ENCODE assay signal across 13 mouse cellular contexts in the genomic region with DNA sequence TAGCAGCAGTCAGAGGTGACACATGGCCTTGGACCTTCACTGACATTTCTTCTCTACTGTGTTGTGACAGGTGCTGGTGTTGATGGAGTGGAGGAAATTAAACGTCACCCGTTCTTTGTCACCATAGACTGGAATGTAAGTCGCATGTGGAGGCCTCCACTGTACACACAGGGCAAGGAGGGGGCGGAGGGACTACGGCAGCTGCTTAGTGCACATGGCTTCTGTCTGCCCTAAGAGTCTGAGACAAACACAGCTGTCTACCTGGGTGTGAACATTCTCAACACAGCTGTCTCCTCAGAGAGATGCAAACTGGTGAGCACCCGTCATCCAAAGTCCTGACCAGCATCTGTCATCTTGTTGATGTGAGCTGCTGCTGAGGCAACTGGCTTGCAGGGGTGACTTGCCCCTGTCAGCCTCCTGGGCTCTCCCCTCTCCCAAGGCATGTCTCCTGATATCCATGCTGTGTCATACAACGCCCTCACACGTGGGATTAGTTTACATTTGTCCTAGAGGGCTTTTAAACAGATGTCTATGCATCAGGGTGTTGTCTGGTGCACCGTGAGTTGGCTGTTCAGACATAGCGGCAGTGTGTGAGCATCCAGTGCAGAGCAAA. TPM values are rescaled to one million over a fixed set of nuclear protein-coding genes. Genes with fewer than 3 reads are reported as not detected.
DNase-seq lines count a peak whose midpoint lies in the region; ATAC-seq and TF ChIP-seq lines count a peak whose summit lies in the region.
"Had no signal": no experiment of that assay in that cellular context is flagged by ENCODE, and none has a peak within 500 bp of the region (broad histone marks: within the 10 kb centered on the region; RNA-seq: fewer than 3 reads in every experiment).

No protein-coding gene starts in this region.

- H3K9me3 ChIP-seq in heart, embryonic 14.5 days (ENCODE audit: control insufficient read depth, low read length) = no peaks in the 10 kb centered on the region
- no peaks in the 10 kb centered on the region for H3K9me3 ChIP-seq in intestine, embryonic 14.5 days (ENCODE audit: control insufficient read depth, low read length)
- no peaks in the 10 kb centered on the region for H3K9me3 ChIP-seq in stomach, postnatal 0 days (ENCODE audit: control insufficient read depth, low read length)

- no peak overlapping the region for H3K4me2 ChIP-seq in heart, embryonic 14.5 days (ENCODE audit: low read length)
- no peak overlapping the region for H3K4me2 ChIP-seq in intestine, embryonic 14.5 days (ENCODE audit: low read length)
- no peak overlapping the region for H3K4me2 ChIP-seq in stomach, postnatal 0 days (replicated peaks; ENCODE audit: low read depth)

- TF ChIP-seq EP300 in stomach, postnatal 0 days (optimal IDR thresholded peaks at IDR 0.05) = no peak

- H3K4me3 ChIP-seq in heart, embryonic 14.5 days (ENCODE audit: control insufficient read depth in 1 of 2, insufficient read depth in 1 of 2, low read depth in 1 of 2, low read length in 2 of 2) = no peak overlapping the region
- no peak overlapping the region for H3K4me3 ChIP-seq in intestine, embryonic 14.5 days (ENCODE audit: low read depth, low read length)
- H3K4me3 ChIP-seq in stomach, postnatal 0 days (ENCODE audit: low read depth, low read length) = no peak overlapping the region
- H3K4me3 ChIP-seq: left cerebral cortex, adult 2 months had no signal

- peak overlapping the region; percentile 41; the same call in 1 of the 2 replicates for H3K9ac ChIP-seq in heart, embryonic 14.5 days (ENCODE audit: low read length)
- H3K9ac ChIP-seq in intestine, embryonic 14.5 days (ENCODE audit: low read length) = no peak overlapping the region
- no peak overlapping the region for H3K9ac ChIP-seq in stomach, postnatal 0 days (ENCODE audit: low read length)

- DNase-seq in heart, adult 11 months = no peak
- peak; percentile 47 for DNase-seq in lung, postnatal 10 days
- no peak for DNase-seq in lung, adult 18-20 months
- no peak for DNase-seq in intestine, embryonic 14.5 days (ENCODE audit: low spot score)
- peak; percentile 36 for DNase-seq in stomach, postnatal 0 days (ENCODE audit: low spot score)
- DNase-seq in gastrocnemius, postnatal 14 days = no peak
- DNase-seq: adrenal gland, postnatal 36 days; cerebellum, adult 9-10 months; thymus, adult 18-20 months had no signal

- no peaks in the 10 kb centered on the region for H3K27me3 ChIP-seq in heart, embryonic 14.5 days (ENCODE audit: control insufficient read depth, insufficient read depth, low read length)
- H3K27me3 ChIP-seq in intestine, embryonic 14.5 days (replicated peaks; ENCODE audit: control insufficient read depth, insufficient read depth, low read length) = no peaks in the 10 kb centered on the region
- no peaks in the 10 kb centered on the region for H3K27me3 ChIP-seq in stomach, postnatal 0 days (ENCODE audit: control insufficient read depth, insufficient read depth, low read length)

- intact Hi-C loops in gastrocnemius, postnatal 14 days (cut with DNase I; ENCODE audit: low total_unique reads) = no loop called here

- 43% methylated on average over 10 of the region's 10 CpGs for WGBS in heart, embryonic 14.5 days
- WGBS in intestine, embryonic 14.5 days = 26% methylated on average over 10 of the region's 10 CpGs
- 32% methylated on average over 10 of the region's 10 CpGs for WGBS in stomach, postnatal 0 days

- TF ChIP-seq CTCF in stomach, postnatal 0 days (IDR thresholded peaks at IDR 0.05; ENCODE audit: low read depth) = no peak

- peak overlapping the region; percentile 78 to 94 for H3K27ac ChIP-seq in heart, embryonic 14.5 days (replicated peaks in 1 of 2; ENCODE audit: control insufficient read depth in 1 of 2, insufficient read depth in 1 of 2, low read depth in 2 of 2, low read length in 2 of 2)
- 0 out of 2 replicates have a peak overlapping the region, but pooled peaks have one; percentile 11 for H3K27ac ChIP-seq in intestine, embryonic 14.5 days (ENCODE audit: low read depth)
- no peak overlapping the region for H3K27ac ChIP-seq in stomach, postnatal 0 days (replicated peaks)
- H3K27ac ChIP-seq: left cerebral cortex, adult 2 months had no signal

- ATAC-seq in heart, embryonic 14.5 days (ENCODE audit: insufficient number of reproducible peaks, insufficient read depth, low FRiP score, low read depth) = no peak
- no peak; the same call in 1 of the 2 replicates for ATAC-seq in intestine, embryonic 14.5 days (replicated peaks; ENCODE audit: low FRiP score, low TSS enrichment, low read depth)
- ATAC-seq in stomach, postnatal 0 days (ENCODE audit: low FRiP score, low TSS enrichment) = no peak
- ATAC-seq in cerebellum, adult (ENCODE audit: insufficient number of reproducible peaks, low FRiP score, low TSS enrichment) = no peak
- ATAC-seq: inflammation-experienced regulatory T-cells, adult 6 months had no signal

- H3K4me1 ChIP-seq in heart, embryonic 14.5 days (ENCODE audit: control insufficient read depth in 2 of 2, insufficient read depth in 2 of 2, low read length in 2 of 2) = peaks cover 61 to 69% of the 10 kb centered on the region in 2 experiments
- peaks cover 48% of the 10 kb centered on the region for H3K4me1 ChIP-seq in intestine, embryonic 14.5 days (replicated peaks; ENCODE audit: control insufficient read depth, insufficient read depth, low read length)
- no peaks in the 10 kb centered on the region for H3K4me1 ChIP-seq in stomach, postnatal 0 days (replicated peaks; ENCODE audit: control insufficient read depth, insufficient read depth)

- H3K36me3 ChIP-seq in heart, embryonic 14.5 days (ENCODE audit: control insufficient read depth, insufficient read depth, low read length) = peaks cover 14% of the 10 kb centered on the region
- no peaks in the 10 kb centered on the region for H3K36me3 ChIP-seq in intestine, embryonic 14.5 days (ENCODE audit: control insufficient read depth, insufficient read depth, low read length)
- no peaks in the 10 kb centered on the region for H3K36me3 ChIP-seq in stomach, postnatal 0 days (ENCODE audit: control insufficient read depth, insufficient read depth, low read length)

RNA-seq across cellular contexts. Expression of a gene that starts 52.8 kb away (rescaled TPM):
- polyA plus RNA-seq in heart, embryonic 14.5 days (2014; fragmentation: Nextera tagmentation; extraction: Ambion mirVana) = 0.14 TPM in 1 of 2 replicates, not detected in the other
- polyA plus RNA-seq in intestine, embryonic 14.5 days (2014; fragmentation: Nextera tagmentation; extraction: Ambion mirVana) = not detected in 2 replicates
- 0.06 TPM in 1 of 2 replicates, not detected in the other for polyA plus RNA-seq in stomach, postnatal 0 days (2015; fragmentation: Nextera tagmentation; extraction: Ambion mirVana)
- total RNA-seq in gastrocnemius, postnatal 14 days (2021) = not detected
- polyA plus RNA-seq: inflammation-experienced regulatory T-cells, adult 6 months had no signal

Comparison
In these comparisons a context has a peak if more than half of its experiments do, and no peak if none do; other contexts are left out.
1. DNase-seq: peak in lung, postnatal 10 days (single experiment) and stomach, postnatal 0 days (single experiment); none in heart, adult 11 months (single experiment), lung, adult 18-20 months (0 of 2), intestine, embryonic 14.5 days (single experiment) and gastrocnemius, postnatal 14 days (single experiment).